8 mouse cellular contexts compared by ENCODE assay signal in genomic region chr6:124904161-124904981, GRCm38 (mm10). TPM values are rescaled to one million over a fixed set of nuclear protein-coding genes. Genes with fewer than 3 reads are reported as not detected.
DNase-seq lines count a peak whose midpoint lies in the region; ATAC-seq and TF ChIP-seq lines count a peak whose summit lies in the region.

No protein-coding gene starts in this region.

- peak overlapping the region; percentile 56 for H3K4me3 ChIP-seq in bone marrow macrophage, adult 2 months (ENCODE audit: insufficient read depth, low read length)
- peak overlapping the region; percentile 55 for H3K4me3 ChIP-seq in embryonic facial prominence, embryonic 15.5 days (replicated peaks)
- H3K4me3 ChIP-seq in heart, embryonic 10.5 days, result peak overlapping the region; percentile 67
- H3K4me3 ChIP-seq in kidney, embryonic 15.5 days (replicated peaks), result peak overlapping the region; percentile 60
- peak overlapping the region; percentile 32 for H3K4me3 ChIP-seq in midbrain, postnatal 0 days (ENCODE audit: low read depth, low read length)

- WGBS in embryonic facial prominence, embryonic 15.5 days, result 6% methylated on average over 24 of the region's 24 CpGs
- 6% methylated on average over 24 of the region's 24 CpGs for WGBS in heart, embryonic 10.5 days
- 8% methylated on average over 21 of the region's 24 CpGs for WGBS in kidney, embryonic 15.5 days
- 5% methylated on average over 24 of the region's 24 CpGs for WGBS in midbrain, postnatal 0 days

- peak overlapping the region; percentile 84 for H3K4me2 ChIP-seq in embryonic facial prominence, embryonic 15.5 days (replicated peaks)
- H3K4me2 ChIP-seq in kidney, embryonic 15.5 days, result peak overlapping the region; percentile 91
- H3K4me2 ChIP-seq in midbrain, postnatal 0 days (ENCODE audit: low read depth, low read length, poor library complexity, severe bottlenecking), result peak overlapping the region; percentile 69

- H3K9ac ChIP-seq in embryonic facial prominence, embryonic 15.5 days, result peak overlapping the region; percentile 66
- peak overlapping the region; percentile 71 for H3K9ac ChIP-seq in kidney, embryonic 15.5 days
- H3K9ac ChIP-seq in midbrain, postnatal 0 days (replicated peaks; ENCODE audit: low read length, poor library complexity, severe bottlenecking), result peak overlapping the region; percentile 75

- H3K27me3 ChIP-seq in embryonic facial prominence, embryonic 15.5 days, result no peaks in the 10 kb centered on the region
- H3K27me3 ChIP-seq in heart, embryonic 10.5 days (ENCODE audit: insufficient read depth, poor library complexity, severe bottlenecking), result peaks cover 13% of the 10 kb centered on the region
- H3K27me3 ChIP-seq in kidney, embryonic 15.5 days, result no peaks in the 10 kb centered on the region; the same call in 1 of the 2 replicates
- H3K27me3 ChIP-seq in midbrain, postnatal 0 days (ENCODE audit: insufficient read depth, low read length), result no peaks in the 10 kb centered on the region

- H3K36me3 ChIP-seq in embryonic facial prominence, embryonic 15.5 days, result no peaks in the 10 kb centered on the region
- H3K36me3 ChIP-seq in heart, embryonic 10.5 days, result no peaks in the 10 kb centered on the region
- H3K36me3 ChIP-seq in kidney, embryonic 15.5 days, result no peaks in the 10 kb centered on the region
- H3K36me3 ChIP-seq in midbrain, postnatal 0 days (ENCODE audit: insufficient read depth, low read length), result no peaks in the 10 kb centered on the region

- peak overlapping the region; percentile 91 for H3K27ac ChIP-seq in bone marrow macrophage, adult 2 months (ENCODE audit: insufficient read depth, low read depth, low read length)
- H3K27ac ChIP-seq in embryonic facial prominence, embryonic 15.5 days (replicated peaks), result peak overlapping the region; percentile 99
- peak overlapping the region; percentile 95 for H3K27ac ChIP-seq in heart, embryonic 10.5 days
- H3K27ac ChIP-seq in kidney, embryonic 15.5 days, result peak overlapping the region; percentile 99
- peak overlapping the region; percentile 99 for H3K27ac ChIP-seq in midbrain, postnatal 0 days (ENCODE audit: low read depth, low read length)

- peaks cover 43% of the 10 kb centered on the region for H3K4me1 ChIP-seq in bone marrow macrophage, adult 2 months (ENCODE audit: control insufficient read depth, insufficient read depth, low read length)
- peaks cover 14% of the 10 kb centered on the region for H3K4me1 ChIP-seq in embryonic facial prominence, embryonic 15.5 days
- H3K4me1 ChIP-seq in heart, embryonic 10.5 days, result peaks cover 24% of the 10 kb centered on the region
- peaks cover 18% of the 10 kb centered on the region for H3K4me1 ChIP-seq in kidney, embryonic 15.5 days
- 0 out of 2 replicates have a peak, but pooled peaks cover 3% of the 10 kb centered on the region for H3K4me1 ChIP-seq in midbrain, postnatal 0 days (ENCODE audit: insufficient read depth, low read length)

- ATAC-seq in embryonic facial prominence, embryonic 15.5 days (ENCODE audit: insufficient number of reproducible peaks, low FRiP score, low TSS enrichment, low read depth), result peak; percentile 69
- peak; percentile 80 for ATAC-seq in kidney, embryonic 15.5 days (replicated peaks; ENCODE audit: low FRiP score)
- peak; percentile 79 for ATAC-seq in midbrain, postnatal 0 days (ENCODE audit: low FRiP score)

- TF ChIP-seq CTCF in bone marrow macrophage, adult 2 months (IDR thresholded peaks at IDR 0.05; ENCODE audit: low read depth, low read length), result no peak; the same call in 1 of the 2 replicates
- TF ChIP-seq CTCF in midbrain, postnatal 0 days (IDR thresholded peaks at IDR 0.05), result peak; percentile 79

- TF ChIP-seq POLR2A in bone marrow macrophage, adult 2 months (IDR thresholded peaks at IDR 0.05; ENCODE audit: borderline replicate concordance, low read depth, low read length), result no peak

- peak; percentile 69 for DNase-seq in CD4-positive, CD25-positive, alpha-beta regulatory T cell, adult 2 months (ENCODE audit: low read depth, low spot score)
- DNase-seq in heart, embryonic 10.5 days (ENCODE audit: low spot score), result peak; percentile 93
- DNase-seq in liver, result peak; percentile 64
- peak; percentile 91 for DNase-seq in midbrain, postnatal 0 days (ENCODE audit: low spot score)
- peak; percentile 70 for DNase-seq in testis, postnatal 14 days (ENCODE audit: low spot score)

- no peaks in the 10 kb centered on the region for H3K9me3 ChIP-seq in embryonic facial prominence, embryonic 15.5 days (replicated peaks)
- no peaks in the 10 kb centered on the region for H3K9me3 ChIP-seq in heart, embryonic 10.5 days
- no peaks in the 10 kb centered on the region for H3K9me3 ChIP-seq in kidney, embryonic 15.5 days (replicated peaks)
- no peaks in the 10 kb centered on the region for H3K9me3 ChIP-seq in midbrain, postnatal 0 days (ENCODE audit: low read length)

RNA-seq across cellular contexts. Expression of gene Lag3, which starts 7.1 kb away (rescaled TPM):
- 0.44 TPM in 1 of 2 replicates, not detected in the other for polyA plus RNA-seq in bone marrow macrophage, adult 2 months (2012; ENCODE audit: insufficient read depth, insufficient read length, missing spikeins)
- 2.8 and 4.0 TPM in 2 replicates for polyA plus RNA-seq in embryonic facial prominence, embryonic 15.5 days (2015; fragmentation: Nextera tagmentation; extraction: Ambion mirVana)
- polyA plus RNA-seq in heart, embryonic 10.5 days (2016; fragmentation: Nextera tagmentation; extraction: Ambion mirVana), result 1.2 and 2.8 TPM in 2 replicates
- polyA plus RNA-seq in kidney, embryonic 15.5 days (2015; fragmentation: Nextera tagmentation; extraction: Ambion mirVana), result 1.7 and 1.8 TPM in 2 replicates
- 1.1 and 2.1 TPM in 2 replicates for total RNA-seq in midbrain, postnatal 0 days (2014; rRNA removed)
- polyA plus RNA-seq in midbrain, postnatal 0 days (2015; fragmentation: Nextera tagmentation; extraction: Ambion mirVana), result 2.8 and 3.5 TPM in 2 replicates

RNA-seq across cellular contexts. Expression of gene Ptms, which starts 15.5 kb away (rescaled TPM):
- 820 and 821 TPM in 2 replicates for polyA plus RNA-seq in bone marrow macrophage, adult 2 months (2012; ENCODE audit: insufficient read depth, insufficient read length, missing spikeins)
- 355 and 368 TPM in 2 replicates for polyA plus RNA-seq in embryonic facial prominence, embryonic 15.5 days (2015; fragmentation: Nextera tagmentation; extraction: Ambion mirVana)
- 123 and 174 TPM in 2 replicates for polyA plus RNA-seq in heart, embryonic 10.5 days (2016; fragmentation: Nextera tagmentation; extraction: Ambion mirVana)
- polyA plus RNA-seq in kidney, embryonic 15.5 days (2015; fragmentation: Nextera tagmentation; extraction: Ambion mirVana), result 320 TPM in 2 replicates
- 814 and 944 TPM in 2 replicates for total RNA-seq in midbrain, postnatal 0 days (2014; rRNA removed)
- polyA plus RNA-seq in midbrain, postnatal 0 days (2015; fragmentation: Nextera tagmentation; extraction: Ambion mirVana), result 810 TPM in 2 replicates

RNA-seq across cellular contexts. Expression of gene Cd4, which starts 16.4 kb away (rescaled TPM):
- 20.6 and 23.4 TPM in 2 replicates for polyA plus RNA-seq in bone marrow macrophage, adult 2 months (2012; ENCODE audit: insufficient read depth, insufficient read length, missing spikeins)
- polyA plus RNA-seq in embryonic facial prominence, embryonic 15.5 days (2015; fragmentation: Nextera tagmentation; extraction: Ambion mirVana), result 0.36 and 0.60 TPM in 2 replicates
- polyA plus RNA-seq in heart, embryonic 10.5 days (2016; fragmentation: Nextera tagmentation; extraction: Ambion mirVana), result 0.05 TPM in 1 of 2 replicates, not detected in the other
- polyA plus RNA-seq in kidney, embryonic 15.5 days (2015; fragmentation: Nextera tagmentation; extraction: Ambion mirVana), result 0.06 and 0.26 TPM in 2 replicates
- 0.19 and 2.8 TPM in 2 replicates for total RNA-seq in midbrain, postnatal 0 days (2014; rRNA removed)
- 0.25 and 0.58 TPM in 2 replicates for polyA plus RNA-seq in midbrain, postnatal 0 days (2015; fragmentation: Nextera tagmentation; extraction: Ambion mirVana)

RNA-seq across cellular contexts. Expression of gene Mlf2, which starts 26.8 kb away (rescaled TPM):
- 186 and 188 TPM in 2 replicates for polyA plus RNA-seq in bone marrow macrophage, adult 2 months (2012; ENCODE audit: insufficient read depth, insufficient read length, missing spikeins)
- polyA plus RNA-seq in embryonic facial prominence, embryonic 15.5 days (2015; fragmentation: Nextera tagmentation; extraction: Ambion mirVana), result 373 and 388 TPM in 2 replicates
- polyA plus RNA-seq in heart, embryonic 10.5 days (2016; fragmentation: Nextera tagmentation; extraction: Ambion mirVana), result 363 and 402 TPM in 2 replicates
- 357 and 385 TPM in 2 replicates for polyA plus RNA-seq in kidney, embryonic 15.5 days (2015; fragmentation: Nextera tagmentation; extraction: Ambion mirVana)
- 512 and 647 TPM in 2 replicates for total RNA-seq in midbrain, postnatal 0 days (2014; rRNA removed)
- polyA plus RNA-seq in midbrain, postnatal 0 days (2015; fragmentation: Nextera tagmentation; extraction: Ambion mirVana), result 628 and 643 TPM in 2 replicates

RNA-seq across cellular contexts. Expression of gene Gpr162, which starts 40.6 kb away (rescaled TPM):
- polyA plus RNA-seq in bone marrow macrophage, adult 2 months (2012; ENCODE audit: insufficient read depth, insufficient read length, missing spikeins), result 43.3 and 52.6 TPM in 2 replicates
- polyA plus RNA-seq in embryonic facial prominence, embryonic 15.5 days (2015; fragmentation: Nextera tagmentation; extraction: Ambion mirVana), result 2.6 and 3.4 TPM in 2 replicates
- 1.1 and 1.2 TPM in 2 replicates for polyA plus RNA-seq in heart, embryonic 10.5 days (2016; fragmentation: Nextera tagmentation; extraction: Ambion mirVana)
- polyA plus RNA-seq in kidney, embryonic 15.5 days (2015; fragmentation: Nextera tagmentation; extraction: Ambion mirVana), result 1.2 and 1.6 TPM in 2 replicates
- 198 and 225 TPM in 2 replicates for total RNA-seq in midbrain, postnatal 0 days (2014; rRNA removed)
- polyA plus RNA-seq in midbrain, postnatal 0 days (2015; fragmentation: Nextera tagmentation; extraction: Ambion mirVana), result 38.3 and 39.3 TPM in 2 replicates

Comparison
In these comparisons a context has a peak if more than half of its experiments do, and no peak if none do; other contexts are left out.
1. Peak in every context shown above with its lines: DNase-seq, ATAC-seq, H3K4me3 ChIP-seq and H3K27ac ChIP-seq.
2. RNA of gene Cd4, which starts 16.4 kb away (polyA plus RNA-seq): 20.6 to 23.4 TPM in bone marrow macrophage, adult 2 months; 0.36 to 0.60 TPM in embryonic facial prominence, embryonic 15.5 days, 0.06 to 0.26 TPM in kidney, embryonic 15.5 days, 0.25 to 0.58 TPM in midbrain, postnatal 0 days and 0.05 TPM in heart, embryonic 10.5 days; every median in the first group is over 10 times any median in the second.